Mouse (Mus musculus): Measurements from ENCODE around the gene 1700030J22Rik. TPM values are rescaled to one million over a fixed set of nuclear protein-coding genes. Genes with fewer than 3 reads are reported as not detected.

The 1700030J22Rik gene
- polyA plus RNA-seq, 1 experiment from 2014 or later, result 1.2 TPM

DNA sequence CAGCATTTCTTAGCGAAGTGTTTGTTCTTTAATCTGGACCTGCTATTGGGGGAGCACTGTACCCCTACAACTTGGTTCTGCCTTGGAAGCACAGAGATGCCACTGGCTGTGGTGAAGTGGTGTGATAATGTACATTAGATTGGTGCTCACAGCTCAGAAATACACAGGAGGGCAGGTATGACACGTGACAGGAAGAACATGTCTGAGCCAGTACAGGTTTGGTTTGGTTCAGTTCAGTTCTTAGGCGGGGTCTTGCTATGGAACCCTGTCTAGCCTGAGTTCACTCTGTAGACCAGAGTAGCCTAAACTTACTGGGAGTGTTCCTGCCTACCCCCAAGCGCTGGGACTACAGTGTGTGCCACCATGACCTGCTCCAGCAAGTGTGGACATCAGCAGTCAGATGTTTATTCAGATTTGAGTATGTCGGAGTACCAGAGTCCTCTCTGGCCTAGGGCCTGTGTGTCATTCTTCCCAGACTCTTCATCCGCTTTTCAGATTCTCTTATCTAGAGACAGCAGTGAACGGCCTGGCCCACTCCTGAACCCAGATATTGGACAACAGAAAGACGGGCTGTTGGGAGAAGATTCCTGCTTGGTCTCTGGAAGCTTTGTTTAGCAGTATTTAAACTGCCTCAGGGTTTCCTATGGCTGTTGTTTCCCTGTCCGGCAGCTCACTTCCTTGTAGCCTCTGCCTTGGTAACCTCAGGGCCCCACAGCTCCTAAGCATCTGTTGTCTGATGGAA lies 33.4 kb downstream of the 1700030J22Rik start:
- 84% methylated on average over 9 of the region's 9 CpGs for WGBS
- Histone ChIP-seq H3K9ac (ENCODE audit: low read length) (no peak overlapping the region), H3K36me3 (ENCODE audit: control insufficient read depth, insufficient read depth, low read length) (no peaks in the 10 kb centered on the region), H3K4me2 (ENCODE audit: low read length) (no peak overlapping the region), H3K27me3 (replicated peaks; ENCODE audit: control insufficient read depth, insufficient read depth, low read length) (no peaks in the 10 kb centered on the region), H3K27ac (ENCODE audit: low read depth) (no peak overlapping the region), H3K9me3 (ENCODE audit: control insufficient read depth, low read length) (no peaks in the 10 kb centered on the region), H3K4me3 (ENCODE audit: low read depth, low read length) (no peak overlapping the region), H3K4me1 (replicated peaks; ENCODE audit: control insufficient read depth, insufficient read depth, low read length) (peaks cover 8% of the 10 kb centered on the region)
- ATAC-seq (replicated peaks; ENCODE audit: low FRiP score, low TSS enrichment, low read depth) (no peak), DNase-seq (ENCODE audit: low spot score) (no peak)

DNA sequence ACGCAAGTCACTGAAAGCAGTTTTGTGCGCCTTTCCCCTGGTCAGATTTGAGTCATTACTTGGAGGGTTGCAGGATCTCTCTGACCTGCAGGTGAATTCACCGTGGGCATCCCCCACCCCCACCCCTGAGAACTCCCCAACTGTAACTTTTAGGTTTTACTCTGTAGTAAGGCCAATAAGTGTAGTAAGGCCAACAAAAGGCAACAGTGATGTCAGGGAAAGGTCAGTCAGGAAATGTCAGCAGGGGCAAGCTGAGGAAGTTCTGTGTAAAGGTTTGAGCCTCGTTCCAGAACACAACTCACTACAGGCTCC lies 34.4 kb downstream of the 1700030J22Rik start:
- 14% methylated on average over 4 of the region's 4 CpGs for WGBS

GRCm38 (mm10) chr8:116943555-116944384 lies 35.0 kb downstream of the 1700030J22Rik start:
- H3K27ac ChIP-seq (ENCODE audit: low read depth), result no peak overlapping the region
- peak overlapping the region; percentile 91 for H3K4me2 ChIP-seq (ENCODE audit: low read length)
- H3K36me3 ChIP-seq (ENCODE audit: control insufficient read depth, insufficient read depth, low read length), result 0 out of 2 replicates have a peak, but pooled peaks cover 2% of the 10 kb centered on the region
- DNase-seq (ENCODE audit: low spot score) (peak; percentile 71), ATAC-seq (replicated peaks; ENCODE audit: low FRiP score, low TSS enrichment, low read depth) (peak; percentile 70)
- under 1% methylated on average over 62 of the region's 62 CpGs for WGBS
- peak overlapping the region; percentile 96 for H3K4me3 ChIP-seq (ENCODE audit: low read depth, low read length)
- peaks cover 8% of the 10 kb centered on the region for H3K4me1 ChIP-seq (replicated peaks; ENCODE audit: control insufficient read depth, insufficient read depth, low read length)
- H3K27me3 ChIP-seq (replicated peaks; ENCODE audit: control insufficient read depth, insufficient read depth, low read length), result no peaks in the 10 kb centered on the region
- H3K9ac ChIP-seq (ENCODE audit: low read length), result peak overlapping the region; percentile 84
- H3K9me3 ChIP-seq (ENCODE audit: control insufficient read depth, low read length), result no peaks in the 10 kb centered on the region

More for the DNA sequence above, 34.4 kb downstream of the 1700030J22Rik start:
- no peak overlapping the region for H3K27ac ChIP-seq (ENCODE audit: low read depth)
- no peak for DNase-seq (ENCODE audit: low spot score)
- peak overlapping the region; percentile 91 for H3K4me2 ChIP-seq (ENCODE audit: low read length)
- no peaks in the 10 kb centered on the region for H3K36me3 ChIP-seq (ENCODE audit: control insufficient read depth, insufficient read depth, low read length)
- H3K9ac ChIP-seq (ENCODE audit: low read length), result peak overlapping the region; percentile 84; the same call in 1 of the 2 replicates
- no peaks in the 10 kb centered on the region for H3K27me3 ChIP-seq (replicated peaks; ENCODE audit: control insufficient read depth, insufficient read depth, low read length)
- H3K9me3 ChIP-seq (ENCODE audit: control insufficient read depth, low read length), result no peaks in the 10 kb centered on the region
- peak overlapping the region; percentile 96 for H3K4me3 ChIP-seq (ENCODE audit: low read depth, low read length)
- no peak for ATAC-seq (replicated peaks; ENCODE audit: low FRiP score, low TSS enrichment, low read depth)
- H3K4me1 ChIP-seq (replicated peaks; ENCODE audit: control insufficient read depth, insufficient read depth, low read length), result peaks cover 8% of the 10 kb centered on the region

GRCm38 (mm10) chr8:116943161-116943554 lies 35.6 kb downstream of the 1700030J22Rik start, which contains the start of gene Atmin:
Atmin (plus strand) TSS chr8:116943393.
- no peaks in the 10 kb centered on the region for H3K27me3 ChIP-seq (replicated peaks; ENCODE audit: control insufficient read depth, insufficient read depth, low read length)
- ATAC-seq (replicated peaks; ENCODE audit: low FRiP score, low TSS enrichment, low read depth) (peak; percentile 84), DNase-seq (ENCODE audit: low spot score) (peak; percentile 87)
- peak within 1 kb of the TSS; percentile 84 for H3K9ac ChIP-seq (ENCODE audit: low read length)
- under 1% methylated on average over 46 of the region's 46 CpGs for WGBS
- no peaks in the 10 kb centered on the region for H3K9me3 ChIP-seq (ENCODE audit: control insufficient read depth, low read length)
- peaks cover 8% of the 10 kb centered on the region for H3K4me1 ChIP-seq (replicated peaks; ENCODE audit: control insufficient read depth, insufficient read depth, low read length)
- H3K27ac ChIP-seq (ENCODE audit: low read depth), result no peak within 1 kb of the TSS
- H3K4me2 ChIP-seq (ENCODE audit: low read length), result peak within 1 kb of the TSS; percentile 91
- 0 out of 2 replicates have a peak, but pooled peaks cover 8% of the 10 kb centered on the region for H3K36me3 ChIP-seq (ENCODE audit: control insufficient read depth, insufficient read depth, low read length)
- H3K4me3 ChIP-seq (ENCODE audit: low read depth, low read length), result peak within 1 kb of the TSS; percentile 96

DNA sequence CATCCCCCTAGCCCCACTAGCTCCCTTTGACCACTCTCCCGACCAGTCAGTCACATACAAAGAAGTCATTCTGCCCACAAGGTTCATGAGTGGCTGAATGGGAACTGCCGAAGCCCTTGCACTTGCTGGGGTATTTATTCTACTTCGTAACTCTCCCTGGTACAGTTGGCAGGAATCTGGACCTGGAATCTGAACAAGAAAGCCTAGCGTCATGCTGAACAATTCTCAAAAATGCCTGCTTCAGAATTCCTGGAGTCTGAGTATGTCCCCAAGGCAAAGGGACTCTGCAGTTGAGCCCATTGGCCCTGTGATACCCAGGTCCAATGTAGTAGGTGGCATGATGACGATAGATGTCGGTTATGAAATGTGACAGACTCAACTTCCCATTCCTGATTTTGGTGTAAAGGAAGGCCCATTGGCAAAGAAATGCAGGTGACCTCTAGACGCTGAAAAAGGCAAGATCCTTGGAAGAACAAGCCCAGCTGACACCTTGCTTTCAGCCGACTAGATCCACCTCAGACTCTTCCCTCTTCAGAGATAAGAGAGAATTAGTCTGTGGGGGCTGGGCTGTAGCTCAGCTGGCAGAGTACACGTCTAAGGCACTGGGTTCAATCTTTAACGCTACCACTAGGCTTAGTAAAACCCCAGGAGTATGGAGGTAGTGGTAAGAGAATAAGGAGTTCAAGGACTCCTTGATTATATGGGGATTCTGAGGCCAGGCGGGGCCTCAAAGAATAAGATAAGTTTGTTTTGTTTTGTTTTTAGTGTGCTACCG lies 36.3 kb downstream of the 1700030J22Rik start:
- H3K4me3 ChIP-seq (ENCODE audit: low read depth, low read length), result peak overlapping the region; percentile 96; the same call in 1 of the 2 replicates
- DNase-seq (ENCODE audit: low spot score) (no peak), ATAC-seq (replicated peaks; ENCODE audit: low FRiP score, low TSS enrichment, low read depth) (no peak)
- WGBS, result 78% methylated on average over 12 of the region's 12 CpGs
- H3K9ac ChIP-seq (ENCODE audit: low read length), result no peak overlapping the region
- H3K4me2 ChIP-seq (ENCODE audit: low read length), result peak overlapping the region; percentile 91
- H3K36me3 ChIP-seq (ENCODE audit: control insufficient read depth, insufficient read depth, low read length), result peaks cover 14% of the 10 kb centered on the region
- no peak overlapping the region for H3K27ac ChIP-seq (ENCODE audit: low read depth)
- no peaks in the 10 kb centered on the region for H3K9me3 ChIP-seq (ENCODE audit: control insufficient read depth, low read length)
- H3K4me1 ChIP-seq (replicated peaks; ENCODE audit: control insufficient read depth, insufficient read depth, low read length), result peaks cover 8% of the 10 kb centered on the region
- H3K27me3 ChIP-seq (replicated peaks; ENCODE audit: control insufficient read depth, insufficient read depth, low read length), result no peaks in the 10 kb centered on the region

- Histone ChIP-seq H3K27me3 (replicated peaks; ENCODE audit: control insufficient read depth, insufficient read depth, low read length) (no peaks in the 10 kb centered on the region), H3K9ac (ENCODE audit: low read length) (no peak overlapping the region), H3K36me3 (ENCODE audit: control insufficient read depth, insufficient read depth, low read length) (peaks cover 75% of the 10 kb centered on the region), H3K4me3 (ENCODE audit: low read depth, low read length) (no peak overlapping the region), H3K27ac (ENCODE audit: low read depth) (no peak overlapping the region), H3K9me3 (ENCODE audit: control insufficient read depth, low read length) (no peaks in the 10 kb centered on the region), H3K4me1 (replicated peaks; ENCODE audit: control insufficient read depth, insufficient read depth, low read length) (no peaks in the 10 kb centered on the region), H3K4me2 (ENCODE audit: low read length) (no peak overlapping the region)
- 87% methylated on average over 6 of the region's 6 CpGs for WGBS
- ATAC-seq (replicated peaks; ENCODE audit: low FRiP score, low TSS enrichment, low read depth), result no peak
- no peak for DNase-seq (ENCODE audit: low spot score)
Observed at GRCm38 (mm10) chr8:116935506-116935905, 43.3 kb downstream of the 1700030J22Rik start.

DNA sequence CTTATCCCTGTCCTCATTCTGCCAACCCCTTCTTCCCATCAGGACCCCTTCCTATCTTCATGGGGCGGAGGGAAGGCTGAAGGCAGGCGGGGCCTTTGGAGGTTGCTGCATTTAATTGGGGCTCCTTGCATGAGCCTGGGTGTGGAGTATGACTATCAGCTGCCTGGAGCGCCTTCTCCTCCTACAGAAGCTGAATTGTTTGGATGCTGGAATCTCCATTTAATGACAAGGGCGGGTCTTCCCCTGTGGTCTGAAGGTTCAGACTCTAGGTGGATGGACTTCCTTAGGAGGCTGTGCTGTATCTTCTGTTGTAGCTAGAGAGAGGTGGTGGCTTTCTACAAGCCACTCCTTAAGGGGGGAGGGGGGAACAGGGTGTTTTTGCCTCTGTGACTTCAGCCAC lies 43.8 kb downstream of the 1700030J22Rik start:
- 89% methylated on average over 4 of the region's 4 CpGs for whole genome bisulfite sequencing
- DNase-seq (ENCODE audit: low spot score), result no peak

GRCm38 (mm10) chr8:116928588-116928987 lies 50.2 kb downstream of the 1700030J22Rik start:
- Histone ChIP-seq H3K4me2 (ENCODE audit: low read length) (no peak overlapping the region), H3K27me3 (replicated peaks; ENCODE audit: control insufficient read depth, insufficient read depth, low read length) (no peaks in the 10 kb centered on the region), H3K27ac (ENCODE audit: low read depth) (no peak overlapping the region), H3K9me3 (ENCODE audit: control insufficient read depth, low read length) (no peaks in the 10 kb centered on the region), H3K4me3 (ENCODE audit: low read depth, low read length) (no peak overlapping the region), H3K4me1 (replicated peaks; ENCODE audit: control insufficient read depth, insufficient read depth, low read length) (no peaks in the 10 kb centered on the region), H3K36me3 (ENCODE audit: control insufficient read depth, insufficient read depth, low read length) (peaks cover 77% of the 10 kb centered on the region), H3K9ac (ENCODE audit: low read length) (no peak overlapping the region)
- WGBS, result 90% methylated on average over 5 of the region's 5 CpGs
- ATAC-seq (replicated peaks; ENCODE audit: low FRiP score, low TSS enrichment, low read depth) (no peak), DNase-seq (ENCODE audit: low spot score) (no peak)

More for the DNA sequence above, 43.8 kb downstream of the 1700030J22Rik start:
- Histone ChIP-seq H3K9ac (ENCODE audit: low read length) (no peak overlapping the region), H3K4me2 (ENCODE audit: low read length) (no peak overlapping the region), H3K4me3 (ENCODE audit: low read depth, low read length) (no peak overlapping the region), H3K36me3 (ENCODE audit: control insufficient read depth, insufficient read depth, low read length) (peaks cover 77% of the 10 kb centered on the region), H3K27ac (ENCODE audit: low read depth) (no peak overlapping the region), H3K9me3 (ENCODE audit: control insufficient read depth, low read length) (no peaks in the 10 kb centered on the region), H3K4me1 (replicated peaks; ENCODE audit: control insufficient read depth, insufficient read depth, low read length) (no peaks in the 10 kb centered on the region), H3K27me3 (replicated peaks; ENCODE audit: control insufficient read depth, insufficient read depth, low read length) (no peaks in the 10 kb centered on the region)
- no peak for ATAC-seq (replicated peaks; ENCODE audit: low FRiP score, low TSS enrichment, low read depth)
